Mouse (Mus musculus) spleen, adult 2 months (tissue): ENCODE measurements around the gene Lhx4.

Experiments
- CTCF ChIP-seq: fragments of 200-500 bp; IDR thresholded peaks from 2 replicates; pipeline ENCODE4 v1.5.1; 2011; ENCODE audit warnings: mild to moderate bottlenecking, inconsistent platforms; ENCODE audit not compliant: insufficient read depth, insufficient read length, insufficient replicate concordance; ENCODE audit errors: extremely low read depth
- POLR2A ChIP-seq: fragments of 200-500 bp; IDR thresholded peaks from 2 replicates; pipeline ENCODE4 v1.6.1; 2011; ENCODE audit warnings: low read depth, low read length, inconsistent platforms

- no peak for TF ChIP-seq CTCF
- TF ChIP-seq POLR2A, result no peak
Observed at GRCm38 (mm10) chr1:155693443-155693842, 58.0 kb downstream of the Lhx4 start.
